Mouse (Mus musculus) hindbrain, embryonic 16.5 days (tissue): ENCODE results near the gene Irf7. TPM values are rescaled to one million over a fixed set of nuclear protein-coding genes. Genes with fewer than 3 reads are reported as not detected.

Source experiments
- ATAC-seq: fragments of 200-750 bp; cut with Nextera tagmentation; 2 replicates; pipeline ENCODE4 v1.8.0; 2017; ENCODE audit warnings: moderate TSS enrichment, moderate library complexity
- H3K27ac ChIP-seq: fragments of 300-500 bp; sonication (generic); 2 replicates; pipeline ENCODE4 v1.5.1; 2014; ENCODE audit warnings: low read depth, mild to moderate bottlenecking, control low read depth, low read length, moderate library complexity
- H3K27me3 ChIP-seq: fragments of 300-500 bp; sonication (generic); replicated peaks from 2 replicates; pipeline ENCODE4 v1.6.1; 2014; ENCODE audit warnings: low read length; ENCODE audit not compliant: control insufficient read depth, insufficient read depth
- H3K36me3 ChIP-seq: fragments of 300-500 bp; sonication (generic); 2 replicates; pipeline ENCODE4 v1.6.1; 2014; ENCODE audit warnings: mild to moderate bottlenecking, low read length, moderate library complexity, mixed read lengths; ENCODE audit not compliant: control insufficient read depth, insufficient read depth
- H3K4me1 ChIP-seq: fragments of 300-500 bp; sonication (generic); 2 replicates; pipeline ENCODE4 v1.6.1; 2014; ENCODE audit warnings: low read depth, low read length; ENCODE audit not compliant: control insufficient read depth, insufficient read depth
- H3K4me2 ChIP-seq: fragments of 300-500 bp; sonication (generic); 2 replicates; pipeline ENCODE4 v1.6.1; 2014; ENCODE audit warnings: mild to moderate bottlenecking, low read length, control low read depth, moderate library complexity
- H3K4me3 ChIP-seq: fragments of 300-500 bp; sonication (generic); 2 replicates; pipeline ENCODE4 v1.5.1; 2014; ENCODE audit warnings: mild to moderate bottlenecking, low read length, control low read depth, moderate library complexity
- H3K9ac ChIP-seq: fragments of 300-500 bp; sonication (generic); 2 replicates; pipeline ENCODE4 v1.6.1; 2014; ENCODE audit warnings: low read depth, mild to moderate bottlenecking, control low read depth, low read length, moderate library complexity
- H3K9me3 ChIP-seq: fragments of 300-500 bp; sonication (generic); 2 replicates; pipeline ENCODE4 v1.6.1; 2014; ENCODE audit warnings: mild to moderate bottlenecking, low read length, moderate library complexity; ENCODE audit not compliant: control insufficient read depth
- WGBS: fragments of 180-500 bp; shearing (Covaris S2); extraction: QIAGEN DNeasy Blood & Tissue Kit; methylation state at CpG from one replicate; pipeline ENCODE4 v1.1.7; 2014; 5-methylcytosine and 5-hydroxymethylcytosine counted together
- polyA plus RNA-seq: library from polyadenylated mRNA; unstranded; fragments of >200 nt; fragmentation: Nextera tagmentation; extraction: Ambion mirVana; gene quantifications from 2 replicates; pipeline ENCODE4 v1.2.1, GENCODE M21; 2015

Irf7 gene
- polyA plus RNA-seq, 1 experiment from 2014 or later = 2.0 TPM

DNA sequence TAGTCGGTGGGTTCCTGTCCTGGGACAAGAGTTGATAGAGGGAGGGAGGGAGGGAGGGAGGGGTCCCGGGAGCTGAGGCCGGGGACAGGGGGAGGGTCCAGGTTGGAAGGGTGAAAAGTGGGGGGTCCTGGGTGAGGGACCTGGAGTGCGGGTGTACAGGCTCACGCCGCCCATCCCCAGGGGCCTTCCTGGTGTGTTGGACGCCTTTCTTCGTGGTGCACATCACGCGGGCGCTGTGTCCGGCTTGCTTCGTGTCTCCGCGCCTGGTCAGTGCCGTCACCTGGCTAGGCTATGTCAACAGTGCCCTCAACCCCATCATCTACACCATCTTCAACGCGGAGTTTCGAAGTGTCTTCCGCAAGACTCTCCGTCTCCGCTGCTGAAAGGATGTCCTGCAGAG is 28.2 kb upstream of the Irf7 start:
- H3K4me2 ChIP-seq = peak overlapping the region; percentile 68
- H3K9ac ChIP-seq = no peak overlapping the region; the same call in 1 of the 2 replicates
- WGBS = 6% methylated on average over 16 of the region's 22 CpGs
- H3K36me3 ChIP-seq = peaks cover 5% of the 10 kb centered on the region; the same call in 1 of the 2 replicates
- peaks cover 34% of the 10 kb centered on the region for H3K27me3 ChIP-seq
- H3K9me3 ChIP-seq = no peaks in the 10 kb centered on the region
- peak overlapping the region; percentile 37 for H3K4me3 ChIP-seq
- no peak for ATAC-seq
- peaks cover 20% of the 10 kb centered on the region for H3K4me1 ChIP-seq
- no peak overlapping the region for H3K27ac ChIP-seq

DNA sequence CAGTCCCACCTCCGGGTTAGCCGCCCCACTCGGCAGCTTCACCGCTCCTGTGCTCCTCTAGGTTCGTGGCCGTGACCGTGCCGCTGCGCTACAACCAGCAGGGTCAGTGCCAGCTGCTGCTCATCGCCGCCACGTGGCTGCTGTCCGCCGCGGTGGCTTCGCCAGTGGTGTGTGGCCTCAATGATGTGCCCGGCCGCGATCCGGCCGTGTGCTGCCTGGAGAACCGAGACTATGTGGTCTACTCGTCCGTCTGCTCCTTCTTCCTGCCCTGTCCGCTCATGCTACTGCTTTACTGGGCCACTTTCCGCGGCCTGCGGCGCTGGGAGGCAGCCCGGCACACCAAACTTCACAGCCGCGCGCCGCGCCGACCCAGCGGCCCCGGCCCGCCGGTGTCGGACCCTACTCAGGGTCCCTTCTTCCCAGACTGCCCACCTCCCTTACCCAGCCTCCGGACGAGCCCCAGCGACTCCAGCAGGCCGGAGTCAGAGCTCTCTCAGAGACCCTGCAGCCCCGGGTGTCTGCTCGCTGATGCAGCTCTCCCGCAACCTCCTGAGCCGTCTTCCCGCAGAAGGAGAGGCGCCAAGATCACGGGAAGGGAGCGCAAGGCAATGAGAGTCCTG is 27.7 kb upstream of the Irf7 start:
- peak overlapping the region; percentile 37 for H3K4me3 ChIP-seq
- peaks cover 34% of the 10 kb centered on the region for H3K27me3 ChIP-seq
- H3K27ac ChIP-seq = no peak overlapping the region
- H3K9ac ChIP-seq = peak overlapping the region; percentile 60
- peak; percentile 39 for ATAC-seq
- under 1% methylated on average over 46 of the region's 53 CpGs for WGBS
- peaks cover 20% of the 10 kb centered on the region for H3K4me1 ChIP-seq
- H3K9me3 ChIP-seq = no peaks in the 10 kb centered on the region
- H3K36me3 ChIP-seq = peaks cover 3% of the 10 kb centered on the region; the same call in 1 of the 2 replicates
- peak overlapping the region; percentile 68 for H3K4me2 ChIP-seq

DNA sequence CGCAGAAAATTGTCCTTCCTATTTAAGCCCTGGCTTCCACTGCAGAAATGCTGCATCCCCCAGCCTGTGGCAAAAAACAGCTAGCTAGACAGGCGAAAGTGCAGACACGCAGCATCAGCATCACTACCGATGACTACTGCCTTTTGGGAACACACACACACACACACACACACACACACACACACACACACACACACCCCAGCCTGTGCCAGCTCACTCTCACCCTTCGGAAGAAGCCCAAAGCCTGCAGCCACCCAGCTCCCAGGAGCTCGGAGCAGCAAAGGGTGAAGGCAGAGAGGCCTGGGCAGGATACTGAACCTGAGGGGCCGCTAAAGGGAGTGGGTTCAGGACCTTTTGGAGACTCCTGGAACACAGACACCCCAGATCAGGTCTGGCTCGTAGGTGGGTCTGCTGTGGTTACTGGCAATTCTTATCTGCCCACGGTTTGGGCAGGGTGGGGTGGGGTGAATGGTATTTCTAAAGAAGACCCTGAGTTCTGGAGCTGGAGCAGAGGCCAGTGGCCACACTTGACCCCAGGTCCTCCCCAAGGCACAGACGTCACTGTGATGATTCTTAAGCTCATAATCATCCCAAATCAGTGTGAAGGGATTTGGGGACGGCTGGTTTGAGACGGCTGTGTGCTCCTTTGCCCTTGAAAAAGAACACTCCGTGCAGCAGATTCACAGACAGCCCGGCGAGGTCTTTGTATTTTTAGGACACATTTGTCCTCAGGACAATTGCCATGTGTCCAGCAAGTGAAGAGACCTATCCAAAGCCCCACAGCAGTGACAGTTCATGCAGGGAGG is 26.5 kb upstream of the Irf7 start:
- ATAC-seq = 0 out of 2 replicates have a peak, but pooled peaks have one; percentile 7
- H3K9ac ChIP-seq = no peak overlapping the region; the same call in 1 of the 2 replicates

DNA sequence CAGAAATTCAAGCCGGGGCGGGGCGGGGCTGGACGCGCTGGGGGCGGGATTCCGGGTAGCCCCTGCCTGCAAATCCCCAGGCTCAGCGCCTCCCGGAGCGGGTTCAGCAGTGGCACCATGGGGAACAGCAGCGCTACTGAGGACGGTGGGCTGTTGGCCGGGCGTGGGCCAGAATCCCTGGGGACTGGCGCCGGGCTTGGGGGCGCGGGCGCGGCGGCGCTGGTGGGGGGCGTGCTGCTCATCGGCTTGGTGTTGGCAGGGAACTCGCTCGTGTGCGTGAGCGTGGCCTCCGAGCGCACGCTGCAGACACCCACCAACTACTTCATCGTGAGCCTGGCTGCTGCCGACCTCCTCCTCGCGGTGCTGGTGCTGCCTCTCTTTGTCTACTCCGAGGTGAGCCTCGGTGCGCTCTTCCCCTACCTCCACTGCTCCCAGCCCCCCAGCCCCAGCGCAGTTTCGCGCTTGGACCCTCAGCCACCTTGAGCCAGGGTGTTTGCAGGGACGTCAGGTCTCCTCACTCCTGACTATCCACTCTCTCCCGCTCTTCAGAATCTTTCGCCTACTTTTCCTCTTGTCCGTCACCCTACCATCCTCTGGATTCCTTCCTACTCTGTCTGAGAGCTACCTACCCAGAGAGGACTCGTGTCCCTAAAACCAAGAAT is 25.8 kb upstream of the Irf7 start, which contains the start of gene Drd4:
Gene Drd4 (plus strand): TSS at position 86 of the 662 bp plus-strand sequence.
- Histone ChIP-seq H3K27me3 (peaks cover 34% of the 10 kb centered on the region), H3K9ac (peak within 1 kb of the TSS; percentile 76), H3K36me3 (peaks cover 1% of the 10 kb centered on the region; the same call in 1 of the 2 replicates), H3K9me3 (no peaks in the 10 kb centered on the region), H3K4me2 (peak within 1 kb of the TSS; percentile 99), H3K4me1 (peaks cover 20% of the 10 kb centered on the region), H3K4me3 (peak within 1 kb of the TSS; percentile 62), H3K27ac (no peak within 1 kb of the TSS)
- peak; percentile 57 for ATAC-seq
- WGBS = 2% methylated on average over 42 of the region's 46 CpGs

More for the DNA sequence above, 26.5 kb upstream of the Irf7 start:
- H3K4me1 ChIP-seq = peaks cover 20% of the 10 kb centered on the region
- no peaks in the 10 kb centered on the region for H3K9me3 ChIP-seq
- peaks cover 34% of the 10 kb centered on the region for H3K27me3 ChIP-seq
- H3K4me2 ChIP-seq = peak overlapping the region; percentile 99
- H3K36me3 ChIP-seq = peaks cover 3% of the 10 kb centered on the region; the same call in 1 of the 2 replicates
- H3K27ac ChIP-seq = no peak overlapping the region
- WGBS = 37% methylated on average over 14 of the region's 15 CpGs
- peak overlapping the region; percentile 62 for H3K4me3 ChIP-seq

DNA sequence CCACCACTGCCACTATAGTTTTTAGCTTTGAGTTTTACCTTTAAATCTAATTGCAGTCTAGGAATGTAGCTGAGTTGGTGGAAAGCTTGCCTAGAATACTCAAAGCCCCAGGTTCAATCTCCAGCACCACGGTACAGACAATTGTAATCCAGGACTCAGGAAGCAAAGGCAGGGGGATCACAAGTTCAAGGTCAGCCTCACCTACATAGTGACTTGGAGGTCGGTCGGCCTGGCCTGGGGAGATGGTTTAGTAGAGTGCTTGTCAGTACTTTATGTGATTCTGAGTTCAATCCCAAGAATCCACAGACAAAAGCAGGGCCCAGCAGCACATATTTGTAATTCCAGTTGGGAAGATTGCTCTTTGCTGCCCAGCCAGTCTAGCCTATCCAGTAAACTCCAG is 21.8 kb upstream of the Irf7 start:
- Histone ChIP-seq H3K27ac (no peak overlapping the region), H3K9ac (no peak overlapping the region), H3K9me3 (no peaks in the 10 kb centered on the region), H3K4me1 (peaks cover 7% of the 10 kb centered on the region), H3K4me3 (no peak overlapping the region), H3K27me3 (peaks cover 14% of the 10 kb centered on the region), H3K36me3 (no peaks in the 10 kb centered on the region), H3K4me2 (no peak overlapping the region)
- ATAC-seq = no peak
- WGBS = 85% methylated on average over 3 of the region's 3 CpGs

DNA sequence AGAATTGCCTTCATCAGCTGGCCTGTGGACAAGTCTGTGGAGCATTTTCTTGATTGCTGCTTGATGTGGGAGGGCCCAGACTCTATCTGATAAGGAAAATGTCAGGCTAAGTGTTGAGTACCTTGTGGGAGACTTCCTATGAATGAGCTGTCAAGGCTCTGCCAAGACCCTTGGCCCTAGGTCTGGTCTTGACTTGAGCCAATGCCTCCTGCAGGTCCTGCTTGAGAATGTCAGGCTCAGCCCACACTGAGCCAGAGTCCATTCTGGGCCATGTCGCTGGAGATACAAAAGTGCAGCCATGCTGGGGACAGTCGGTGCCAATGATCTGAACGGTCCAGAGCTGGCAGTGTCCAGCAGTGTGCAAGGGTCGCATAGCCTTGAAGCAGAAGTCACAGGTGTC is 16.5 kb upstream of the Irf7 start:
- no peaks in the 10 kb centered on the region for H3K9me3 ChIP-seq
- H3K36me3 ChIP-seq = no peaks in the 10 kb centered on the region
- no peak overlapping the region for H3K27ac ChIP-seq
- H3K4me3 ChIP-seq = no peak overlapping the region
- no peak for ATAC-seq
- peaks cover 6% of the 10 kb centered on the region for H3K4me1 ChIP-seq
- no peak overlapping the region for H3K9ac ChIP-seq
- no peak overlapping the region for H3K4me2 ChIP-seq
- H3K27me3 ChIP-seq = 0 out of 2 replicates have a peak, but pooled peaks cover 3% of the 10 kb centered on the region
- WGBS = 89% methylated on average over 4 of the region's 4 CpGs

DNA sequence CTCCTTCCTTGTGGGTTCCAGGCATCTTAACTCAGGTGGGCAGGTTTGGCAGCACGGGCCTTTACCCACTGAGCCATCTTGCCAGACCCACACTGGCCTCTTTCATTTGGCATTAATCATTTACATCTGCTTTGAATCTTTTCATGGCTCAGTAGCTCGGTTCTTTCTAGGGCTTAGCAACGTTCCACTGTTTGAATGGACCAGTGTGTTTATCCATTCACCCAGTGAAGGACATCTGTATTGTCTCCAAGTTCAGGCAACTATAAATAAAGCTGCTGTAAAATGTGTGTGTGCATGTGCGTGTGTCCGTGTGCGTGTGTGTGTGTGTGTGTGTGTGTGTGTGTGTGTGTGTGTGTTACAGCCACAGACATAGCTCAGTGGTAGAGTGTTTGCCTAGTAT is 15.2 kb upstream of the Irf7 start:
- H3K9me3 ChIP-seq = no peaks in the 10 kb centered on the region
- peaks cover 6% of the 10 kb centered on the region for H3K4me1 ChIP-seq
- 0 out of 2 replicates have a peak, but pooled peaks cover 3% of the 10 kb centered on the region for H3K27me3 ChIP-seq
- WGBS = 53% methylated on average over 6 of the region's 6 CpGs
- no peaks in the 10 kb centered on the region for H3K36me3 ChIP-seq
- H3K9ac ChIP-seq = no peak overlapping the region
- no peak for ATAC-seq
- no peak overlapping the region for H3K4me2 ChIP-seq
- no peak overlapping the region for H3K27ac ChIP-seq
- H3K4me3 ChIP-seq = no peak overlapping the region

DNA sequence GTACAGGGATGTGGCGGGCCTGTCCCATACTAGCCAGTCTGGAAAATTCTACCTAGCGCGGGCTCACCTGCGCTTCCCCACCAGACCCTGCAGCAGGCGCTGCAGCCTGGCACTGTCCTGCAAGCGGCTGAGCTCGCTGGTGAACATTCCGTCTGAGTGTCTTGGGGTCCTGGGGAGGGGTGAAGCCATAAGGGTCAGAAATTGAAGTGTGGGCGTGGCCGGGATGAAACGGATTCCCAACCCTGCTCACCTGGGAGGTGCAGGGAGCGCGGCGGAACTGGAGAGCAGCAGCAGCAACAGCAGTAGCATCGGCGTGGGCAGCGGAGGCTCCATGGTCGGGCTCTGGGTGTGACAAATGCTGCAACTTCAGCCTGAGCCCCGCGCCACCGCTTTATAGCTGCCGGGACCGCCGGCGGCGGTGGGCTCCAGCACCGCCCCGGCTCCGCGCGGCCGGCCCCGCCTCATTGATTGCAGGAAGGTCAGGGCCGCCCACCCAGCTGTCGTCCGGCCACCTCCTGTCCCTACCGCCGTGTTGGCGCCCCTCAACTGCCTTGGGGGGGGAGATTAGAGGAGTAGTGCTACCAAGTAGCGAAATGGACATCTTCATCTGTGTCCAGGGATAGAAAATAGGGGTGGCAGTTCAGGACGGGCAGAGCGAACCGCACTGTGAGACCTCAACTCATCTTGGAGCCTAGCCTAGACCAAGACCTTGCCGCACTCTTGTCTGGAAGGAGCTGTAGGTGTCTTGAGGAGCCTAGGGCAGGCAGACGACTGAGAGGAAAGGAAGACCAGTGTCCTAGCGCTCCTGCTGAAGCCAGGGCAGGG is 12.7 kb upstream of the Irf7 start, which contains the start of gene Sct:
Gene Sct (minus strand): TSS at position 368 of the 825 bp plus-strand sequence.
- no peak within 1 kb of the TSS for H3K27ac ChIP-seq
- 2% methylated on average over 46 of the region's 46 CpGs for WGBS

More for the DNA sequence above, 12.7 kb upstream of the Irf7 start, which contains the start of gene Sct:
- H3K9ac ChIP-seq = peak within 1 kb of the TSS; percentile 71
- peak within 1 kb of the TSS; percentile 55 for H3K4me3 ChIP-seq
- no peaks in the 10 kb centered on the region for H3K36me3 ChIP-seq
- H3K9me3 ChIP-seq = no peaks in the 10 kb centered on the region
- H3K4me1 ChIP-seq = peaks cover 6% of the 10 kb centered on the region
- H3K4me2 ChIP-seq = peak within 1 kb of the TSS; percentile 95
- H3K27me3 ChIP-seq = 0 out of 2 replicates have a peak, but pooled peaks cover 3% of the 10 kb centered on the region
- ATAC-seq = peak; percentile 87
